Mouse (Mus musculus) cortical plate, adult 2 months (tissue): ENCODE results near the gene Sptbn1. TPM values are rescaled to one million over a fixed set of nuclear protein-coding genes. Genes with fewer than 3 reads are reported as not detected.

Source experiments
- H3K27ac ChIP-seq: fragments of 200-500 bp; 2 replicates; pipeline ENCODE4 v1.5.1; 2012; ENCODE audit warnings: low read length, control low read depth, inconsistent platforms; ENCODE audit not compliant: insufficient read depth
- H3K4me1 ChIP-seq: fragments of 200-500 bp; 2 replicates; pipeline ENCODE4 v1.6.1; 2011; ENCODE audit warnings: low read length; ENCODE audit not compliant: control insufficient read depth, insufficient read depth
- H3K4me3 ChIP-seq: fragments of 200-500 bp; 2 replicates; pipeline ENCODE4 v1.5.1; 2011; ENCODE audit warnings: mild to moderate bottlenecking, low read length, control low read depth; ENCODE audit not compliant: insufficient read depth
- CTCF ChIP-seq: fragments of 200-500 bp; IDR thresholded peaks from 2 replicates; pipeline ENCODE4 v1.5.1; 2011; ENCODE audit warnings: mild to moderate bottlenecking, control low read depth, low read length; ENCODE audit not compliant: insufficient read depth; ENCODE audit errors: extremely low read depth
- POLR2A ChIP-seq: fragments of 200-500 bp; IDR thresholded peaks from 2 replicates; pipeline ENCODE4 v1.6.1; 2011; ENCODE audit warnings: mild to moderate bottlenecking, low read length, control low read depth; ENCODE audit not compliant: insufficient read depth; ENCODE audit errors: extremely low read depth
- polyA plus RNA-seq: library from polyadenylated mRNA; depleted of rRNA; stranded (reverse); fragments of >200 nt; gene quantifications from 2 replicates; pipeline ENCODE4 v1.2.3, GENCODE M21; 2012; rRNA removed

The Sptbn1 gene
- polyA plus RNA-seq, 1 experiment = 313 TPM

GRCm38 (mm10) chr11:30085114-30085513 is 182.9 kb downstream of the Sptbn1 start:
- H3K4me1 ChIP-seq = no peaks in the 10 kb centered on the region
- TF ChIP-seq POLR2A (no peak), CTCF (no peak)
- no peak overlapping the region for H3K27ac ChIP-seq
- H3K4me3 ChIP-seq = no peak overlapping the region

GRCm38 (mm10) chr11:30057299-30057698 is 210.7 kb downstream of the Sptbn1 start:
- Histone ChIP-seq H3K4me3 (no peak overlapping the region), H3K4me1 (no peaks in the 10 kb centered on the region), H3K27ac (no peak overlapping the region)
- TF ChIP-seq POLR2A (no peak), CTCF (peak; percentile 44)

Other genes with a start within 250 kb of the Sptbn1 start
- 26.0 and 30.9 TPM in 2 replicates for gene Eml6, start 242.1 kb downstream of the Sptbn1 start, polyA plus RNA-seq
- gene 4930505A04Rik, start 203.7 kb upstream of the Sptbn1 start, polyA plus RNA-seq = 0.15 and 0.17 TPM in 2 replicates